Mouse (Mus musculus): ENCODE measurements around the gene Bcdin3d.
"Not testable (repeated sequence)": the region's sequence is repeated elsewhere in the genome, so short reads cannot be mapped to it uniquely, and the experiment has no call there.

The Bcdin3d gene

DNA sequence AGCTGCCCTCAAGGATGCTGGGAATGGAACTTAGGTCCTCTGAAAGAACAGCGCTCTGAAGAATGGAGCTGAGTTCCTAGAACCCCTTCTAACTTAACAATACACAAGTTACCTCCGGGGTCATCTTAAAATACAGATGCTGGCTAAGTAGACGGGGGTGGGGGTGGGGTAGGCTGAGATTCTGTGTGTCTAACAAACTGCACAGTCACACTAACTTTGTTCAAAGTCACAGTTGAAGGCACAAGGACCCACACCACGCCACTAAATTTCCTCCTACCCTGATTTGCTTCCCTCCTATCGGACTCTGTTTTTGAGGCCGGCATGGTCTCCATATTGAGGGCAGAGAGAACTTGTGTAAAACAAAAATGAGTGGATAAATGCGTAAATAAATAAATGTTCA, 1.6 kb downstream of the Bcdin3d start:
- DNase-seq (ENCODE audit: low read depth, low spot score), result no peak

DNA sequence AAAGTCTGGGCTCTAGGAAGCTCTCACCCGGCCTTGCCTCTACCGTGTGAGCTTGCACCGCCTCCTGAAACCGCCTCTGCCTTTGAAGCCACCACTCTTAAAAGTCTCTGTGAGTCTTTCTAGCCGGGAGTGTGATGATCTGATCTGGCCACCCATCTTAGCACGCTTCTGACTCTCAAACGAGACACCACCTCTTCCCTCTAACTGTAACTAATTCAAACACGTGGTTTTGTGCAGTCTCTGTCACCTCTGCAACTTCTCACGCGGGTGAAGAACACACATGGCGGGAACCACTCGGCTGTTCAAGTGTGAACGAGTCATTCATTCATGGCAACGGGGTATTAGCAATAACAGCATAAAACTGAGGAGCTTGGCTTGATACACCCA, 2.9 kb downstream of the Bcdin3d start:
- DNase-seq (ENCODE audit: low read depth, low spot score), result no peak

DNA sequence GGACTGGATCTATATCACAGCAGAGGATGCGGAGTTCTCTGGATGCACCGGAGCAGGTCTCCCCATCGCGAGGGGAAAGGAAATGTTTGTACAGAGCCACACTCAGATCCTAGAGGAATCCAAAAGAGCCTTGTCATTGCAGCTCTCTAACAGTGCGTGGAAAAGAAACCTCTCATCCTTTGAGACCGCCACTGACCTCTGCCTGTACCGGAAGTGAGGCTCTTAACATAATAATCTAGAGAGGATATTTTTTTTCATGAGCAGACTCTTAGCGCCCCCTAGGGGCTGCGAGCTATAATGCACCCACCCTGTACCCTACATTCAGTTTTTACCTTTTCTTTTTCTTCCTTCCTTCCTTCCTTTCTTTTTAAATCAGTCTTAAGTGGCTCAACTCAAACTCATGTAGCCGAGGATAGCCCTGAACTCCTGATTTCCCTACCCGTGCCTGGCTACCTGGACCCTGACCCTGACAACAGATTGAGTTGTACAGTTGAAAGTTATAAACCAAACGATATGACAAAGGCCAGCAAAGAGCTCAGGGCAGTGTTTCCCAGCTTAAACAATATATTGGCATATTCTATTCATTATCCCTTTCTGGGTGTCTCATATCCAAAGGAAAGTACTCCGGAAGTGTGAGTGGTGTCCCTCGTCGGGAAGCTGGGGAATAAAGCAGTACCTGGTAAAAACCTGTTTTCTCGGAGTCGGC, 3.4 kb downstream of the Bcdin3d start:
- DNase-seq (ENCODE audit: low read depth, low spot score), result peak; percentile 66

DNA sequence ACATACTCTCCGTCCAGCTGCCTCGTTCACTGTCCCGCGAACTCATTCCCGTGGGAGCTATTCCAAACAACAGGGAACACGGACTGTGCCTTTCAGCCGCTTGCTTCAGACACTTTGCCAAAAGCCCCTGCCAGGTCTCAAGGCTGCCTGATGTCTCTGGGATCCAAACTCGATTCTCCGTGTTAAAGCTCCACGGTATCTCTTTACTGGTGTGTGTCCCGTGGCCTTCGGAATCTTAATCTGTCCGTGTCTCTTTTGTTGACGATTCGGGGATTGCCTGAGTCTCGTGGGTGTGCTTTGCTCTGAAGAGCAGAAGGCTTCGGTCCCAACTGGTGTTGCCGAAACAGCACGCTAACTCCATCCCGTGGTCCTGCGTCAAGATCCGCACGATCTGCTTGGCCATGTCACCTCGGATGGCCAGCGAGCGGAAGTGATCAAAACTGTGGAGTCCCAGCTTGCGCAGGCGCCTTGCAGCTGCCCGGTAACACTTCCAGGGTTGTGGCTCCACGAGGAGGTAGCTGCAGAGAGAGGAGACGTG, 4.2 kb downstream of the Bcdin3d start:
- DNase-seq (ENCODE audit: low read depth, low spot score), result peak; percentile 75

DNA sequence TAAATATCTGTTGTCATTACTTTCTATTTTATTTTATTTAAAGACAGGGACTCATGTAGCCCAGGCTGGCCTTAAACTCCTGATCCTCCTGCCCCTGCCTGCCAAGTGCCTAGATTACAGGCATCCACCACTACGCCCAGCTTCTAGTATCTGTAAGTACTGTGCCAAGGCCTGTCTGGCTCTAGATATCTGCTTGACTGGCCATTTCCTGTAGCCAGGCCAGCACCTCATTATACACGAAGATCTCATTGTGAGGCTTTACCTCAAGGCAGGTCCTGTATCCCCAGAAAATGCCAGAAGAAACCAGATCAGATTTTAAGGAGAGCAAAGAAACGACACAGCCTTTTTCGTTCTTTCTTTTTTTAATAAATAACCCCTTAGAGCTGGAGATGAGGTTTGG, 4.8 kb downstream of the Bcdin3d start:
- no peak for DNase-seq (ENCODE audit: low read depth, low spot score)

DNA sequence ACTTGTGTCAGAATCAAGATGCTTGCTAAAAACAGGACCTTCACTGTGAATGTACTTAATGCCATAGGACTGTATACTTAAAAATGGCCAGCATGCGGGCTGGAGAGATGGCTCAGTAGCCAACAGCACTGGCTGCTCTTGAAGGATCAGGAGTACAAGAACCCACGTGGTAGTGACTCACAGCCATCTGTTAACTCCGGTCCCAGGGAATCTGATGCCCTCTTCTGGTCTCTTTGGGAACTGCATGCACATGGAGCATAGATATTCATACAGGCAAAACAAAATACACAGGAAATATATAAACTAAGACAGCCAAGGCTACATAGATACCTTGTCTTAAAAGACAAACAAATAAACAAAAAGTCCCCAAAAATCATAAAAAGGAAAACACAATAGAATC, 5.5 kb downstream of the Bcdin3d start:
- DNase-seq (ENCODE audit: low read depth, low spot score), result peak; percentile 78

DNA sequence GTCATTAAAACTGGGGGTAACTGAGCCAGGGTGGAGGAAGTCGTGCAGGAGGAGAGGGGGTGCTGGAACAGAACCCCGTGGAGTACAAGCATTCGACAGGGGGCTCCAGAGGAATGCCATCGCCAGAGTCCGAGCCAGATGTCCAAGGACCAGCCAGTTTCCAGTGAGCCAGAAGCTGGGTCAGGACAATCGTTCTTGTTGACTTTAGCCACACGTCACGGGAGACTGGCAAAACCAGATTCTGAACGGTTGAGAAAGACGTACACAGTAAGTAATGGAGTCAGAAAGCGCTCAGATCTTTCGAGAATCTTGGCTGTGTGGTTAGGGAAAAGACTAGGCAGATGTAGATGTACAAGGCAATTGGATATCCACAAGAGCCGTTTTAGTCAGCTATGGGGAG, 11.3 kb downstream of the Bcdin3d start:
- DNase-seq (ENCODE audit: low read depth, low spot score), result no peak

DNA sequence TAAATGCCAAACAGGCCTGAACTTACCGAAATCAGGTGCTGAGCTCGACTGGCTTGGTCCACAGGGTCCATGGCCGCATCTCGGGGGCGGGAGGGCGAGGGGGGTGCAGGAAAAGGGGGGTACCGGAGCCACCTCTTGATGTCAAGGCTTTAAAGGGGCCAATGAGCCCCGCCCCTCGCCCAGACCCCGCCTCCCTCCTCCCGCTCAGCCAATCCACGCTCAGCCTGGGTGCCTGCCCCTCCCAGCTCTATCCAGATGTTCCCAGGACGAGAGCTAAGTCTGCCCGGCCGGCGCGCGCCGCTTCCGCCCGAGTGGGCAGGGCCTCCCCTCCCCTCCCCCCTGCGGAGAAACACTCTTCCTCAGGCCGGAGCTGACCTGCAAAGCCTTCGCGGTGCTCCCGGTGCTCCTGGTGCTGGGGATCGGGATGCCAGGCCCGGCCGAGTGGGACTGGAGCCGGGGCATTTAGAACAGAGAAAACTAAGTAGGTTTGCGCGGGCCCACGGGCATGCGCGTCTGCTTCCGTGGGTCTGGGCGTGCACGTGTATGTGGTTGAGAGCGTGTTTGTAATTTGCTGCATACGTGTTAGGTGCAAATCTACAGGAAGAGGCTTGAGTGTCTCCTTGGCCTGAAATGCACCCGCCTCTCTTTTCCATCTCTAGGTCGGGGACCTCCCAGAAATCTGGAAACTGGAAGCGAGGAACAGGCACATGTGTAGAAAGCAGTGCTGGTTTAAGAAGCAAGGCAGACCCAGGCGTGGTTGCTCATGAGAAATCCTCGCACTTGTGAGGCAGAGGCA, 16.7 kb downstream of the Bcdin3d start, which contains the start of gene Nckap5l:
TSS of gene Nckap5l (minus strand) at position 143 of the 796 bp plus-strand sequence.
- peak; percentile 89 for DNase-seq (ENCODE audit: low read depth, low spot score)

DNA sequence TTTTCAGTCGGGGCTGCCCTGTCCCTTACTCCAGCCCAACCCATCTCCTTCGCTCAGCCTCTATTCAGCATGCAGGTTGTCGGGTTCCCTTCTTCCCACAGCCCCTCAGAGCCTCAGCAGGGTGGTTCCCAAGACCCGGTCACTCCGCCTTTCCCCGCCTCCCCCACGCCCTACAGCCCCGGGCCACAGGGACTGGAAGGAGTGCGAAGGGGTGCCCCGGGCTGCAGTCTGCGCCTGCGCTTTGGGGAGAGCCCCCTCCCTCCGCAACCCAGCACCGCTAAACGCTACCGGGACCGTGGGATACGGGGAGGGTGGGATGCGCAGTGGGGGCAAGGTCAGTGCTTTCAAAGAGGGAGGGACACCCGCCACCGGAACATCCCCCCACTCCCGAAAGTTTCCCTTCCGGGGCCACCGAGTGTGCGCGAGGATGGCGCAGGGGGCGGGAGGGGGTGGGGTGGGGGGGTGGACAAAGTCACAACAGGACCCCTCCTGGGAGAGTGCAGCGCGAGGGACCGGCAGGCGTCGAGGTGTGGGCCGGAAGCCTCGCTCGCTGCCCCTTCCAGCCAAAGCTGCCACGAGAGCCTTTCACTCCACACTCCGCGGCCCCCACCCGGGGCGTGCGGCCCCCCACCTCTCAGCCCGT, 17.4 kb downstream of the Bcdin3d start:
- peak; percentile 45 for DNase-seq (ENCODE audit: low read depth, low spot score)

DNA sequence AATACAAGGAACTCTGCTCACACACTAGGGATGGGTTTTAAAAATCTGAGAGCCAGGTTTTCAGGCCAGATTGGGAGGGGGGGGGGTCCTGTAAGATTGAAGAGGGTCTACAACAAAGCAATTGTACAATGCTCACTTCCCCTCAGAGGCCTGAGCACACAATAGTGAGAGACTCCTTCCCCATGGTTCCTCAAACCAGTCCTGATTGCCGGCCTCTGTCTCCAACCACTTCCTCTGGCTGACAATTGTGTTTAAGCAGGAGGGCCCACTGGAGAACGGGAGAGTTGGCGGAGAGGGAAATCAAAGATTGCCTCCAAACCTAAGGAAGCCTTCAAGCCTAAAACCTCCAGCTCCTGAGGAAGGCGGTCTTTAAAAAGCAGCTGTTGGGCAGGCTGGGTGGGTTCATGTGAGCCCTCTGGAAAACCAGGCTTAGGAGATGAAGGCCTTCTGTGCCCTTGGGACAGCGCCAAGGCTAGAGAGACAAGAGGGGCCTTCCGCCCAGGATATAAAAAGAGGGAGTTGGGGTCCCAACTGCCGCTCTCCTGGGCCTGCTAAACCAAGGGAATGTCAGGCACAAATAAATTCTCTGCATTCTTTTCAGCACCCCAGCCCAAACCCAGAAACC, 18.1 kb downstream of the Bcdin3d start:
- no peak for DNase-seq (ENCODE audit: low read depth, low spot score)

DNA sequence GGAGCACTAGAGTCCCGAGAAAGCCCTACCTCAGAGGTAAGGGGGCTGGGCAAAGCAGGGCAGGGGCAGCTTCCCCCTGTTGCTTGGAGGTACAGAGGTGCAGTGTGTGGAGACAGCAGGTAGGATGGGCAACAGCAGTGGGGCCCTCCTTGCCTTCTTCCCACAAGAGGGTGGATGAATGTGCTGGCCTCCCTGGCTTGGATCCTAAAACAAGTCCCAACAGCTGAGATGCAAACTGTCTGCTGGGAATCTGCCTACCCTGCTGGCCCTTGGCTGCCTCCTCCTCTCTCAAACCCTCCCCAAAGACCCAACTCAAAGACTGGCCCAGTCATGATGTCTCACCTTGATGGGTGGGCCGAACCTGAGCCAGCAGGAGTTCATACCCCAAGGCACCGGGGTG, 19.1 kb downstream of the Bcdin3d start:
- DNase-seq (ENCODE audit: low read depth, low spot score), result no peak

DNA sequence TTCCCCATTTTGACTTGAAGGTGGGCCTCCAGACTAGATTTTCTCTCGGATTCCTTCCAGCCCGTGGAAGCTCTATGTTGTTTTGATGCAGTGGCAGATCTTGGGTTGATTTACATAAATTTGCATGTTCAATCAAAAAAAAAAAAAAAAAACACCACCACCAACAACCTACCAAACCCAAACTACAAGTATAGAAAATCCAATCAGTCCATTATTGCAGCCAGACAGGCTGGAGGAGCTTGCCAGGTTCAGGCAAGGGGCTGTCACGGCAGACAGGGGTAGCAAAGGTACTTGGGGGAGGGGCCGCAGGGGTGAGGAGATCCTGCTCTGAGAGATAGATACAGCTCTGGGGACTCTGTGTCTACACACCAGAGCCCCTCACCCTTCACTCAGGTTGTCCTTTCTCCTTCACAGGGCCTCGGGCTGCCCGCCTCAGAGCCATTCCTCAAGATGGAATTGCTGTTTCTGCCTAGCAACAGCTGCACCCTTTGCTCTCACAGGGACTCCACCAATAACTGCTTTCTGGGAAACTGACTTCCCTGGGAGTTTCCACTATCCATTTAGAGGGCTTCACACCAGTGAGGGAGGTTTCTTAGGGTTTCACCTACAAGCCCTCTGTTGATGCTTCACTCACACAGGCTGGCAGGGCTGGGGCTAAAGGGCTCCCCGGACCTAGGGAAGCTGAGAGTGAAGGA, 19.8 kb downstream of the Bcdin3d start:
- DNase-seq (ENCODE audit: low read depth, low spot score), result no peak

DNA sequence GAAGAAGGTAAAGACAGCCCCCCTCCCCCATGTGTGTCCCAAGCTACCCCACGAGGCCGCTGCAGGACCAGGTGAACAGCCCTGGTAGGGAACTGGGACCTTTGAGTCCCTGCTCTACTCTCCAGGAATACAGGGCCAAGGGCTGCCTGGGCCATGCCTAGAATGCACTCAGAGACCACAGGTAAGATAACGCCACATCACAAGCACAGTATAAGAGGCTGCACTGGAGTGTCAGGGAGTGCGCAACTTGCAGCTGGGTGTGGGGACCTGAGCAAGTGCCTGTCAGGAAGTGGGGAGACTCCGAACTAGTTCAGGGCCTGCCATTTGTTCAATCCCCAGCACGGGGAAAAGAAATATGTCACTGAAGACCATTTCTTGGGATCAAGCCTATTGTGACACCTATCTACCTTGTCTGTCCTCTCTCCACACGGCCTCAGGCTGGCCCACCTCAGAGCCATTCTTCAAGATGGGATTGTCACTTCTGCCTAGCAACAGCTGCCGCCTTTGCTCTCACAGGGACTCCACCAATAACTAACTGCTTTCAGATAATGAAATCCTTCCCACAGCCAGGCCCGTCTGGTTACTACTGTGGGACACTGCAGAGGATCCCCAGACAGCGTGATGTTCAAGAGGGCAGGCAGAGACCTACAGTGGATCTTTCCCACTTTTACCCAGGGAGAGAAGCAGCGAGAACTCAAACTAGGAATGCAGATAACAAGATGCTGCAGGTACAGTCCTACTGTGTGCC, 21.2 kb downstream of the Bcdin3d start:
- no peak for DNase-seq (ENCODE audit: low read depth, low spot score)

DNA sequence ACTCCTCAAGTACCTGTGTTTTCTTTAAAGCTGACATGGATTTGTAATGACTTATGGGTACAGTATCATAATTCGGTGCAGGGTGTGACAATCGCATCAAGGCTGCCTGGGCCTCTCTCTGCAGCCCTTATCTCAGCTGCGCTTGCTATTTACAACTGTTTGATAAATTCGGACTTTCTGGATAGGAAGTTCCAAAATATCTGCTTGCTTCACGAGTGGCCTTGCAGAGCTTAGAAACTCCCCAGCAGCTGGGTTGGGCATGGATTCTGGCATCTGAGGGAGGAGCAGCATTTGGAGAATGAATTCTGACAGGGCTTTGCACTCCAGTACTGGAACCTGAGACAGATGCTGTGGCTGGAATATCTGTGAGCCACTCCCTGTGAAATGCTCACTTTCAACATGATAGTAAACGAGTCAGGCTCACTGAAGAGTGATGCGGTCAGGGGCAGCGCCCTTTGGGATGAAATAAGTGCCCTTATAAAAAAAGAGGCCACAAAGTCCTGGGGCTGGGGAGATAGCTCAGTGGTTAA, 24.7 kb downstream of the Bcdin3d start:
- DNase-seq (ENCODE audit: low read depth, low spot score), result no peak

DNA sequence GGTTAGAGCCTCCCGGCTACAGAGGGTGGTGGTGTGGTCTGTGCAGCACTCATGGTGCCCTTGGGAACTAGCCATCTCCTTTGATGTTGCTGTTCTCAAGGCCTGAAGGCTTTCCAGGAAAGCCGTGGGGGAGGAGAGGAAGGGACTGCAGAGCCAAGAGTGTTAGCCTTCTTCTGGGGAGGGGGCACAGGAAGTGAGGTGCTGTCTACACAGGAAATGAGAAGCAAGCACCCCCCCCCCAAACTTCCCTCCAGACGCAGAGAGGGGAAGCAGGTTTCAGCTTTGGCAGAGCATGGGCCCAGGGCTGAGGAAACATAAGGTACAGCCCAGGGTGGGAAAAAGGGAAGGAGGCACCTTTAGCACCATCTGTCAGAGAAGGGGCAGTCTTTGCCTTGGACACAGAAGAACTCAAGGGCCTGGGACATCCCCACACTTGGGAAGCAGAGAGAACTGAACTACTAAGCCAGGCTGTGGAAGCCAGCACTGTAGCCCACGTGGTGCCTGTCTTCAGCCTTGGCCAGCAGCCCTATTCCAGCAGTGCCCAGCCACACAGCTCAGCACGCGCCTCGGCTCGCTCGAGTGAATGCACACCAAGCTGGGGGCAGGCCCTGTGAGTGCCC, 25.3 kb downstream of the Bcdin3d start:
- DNase-seq (ENCODE audit: low read depth, low spot score), result peak; percentile 40

DNA sequence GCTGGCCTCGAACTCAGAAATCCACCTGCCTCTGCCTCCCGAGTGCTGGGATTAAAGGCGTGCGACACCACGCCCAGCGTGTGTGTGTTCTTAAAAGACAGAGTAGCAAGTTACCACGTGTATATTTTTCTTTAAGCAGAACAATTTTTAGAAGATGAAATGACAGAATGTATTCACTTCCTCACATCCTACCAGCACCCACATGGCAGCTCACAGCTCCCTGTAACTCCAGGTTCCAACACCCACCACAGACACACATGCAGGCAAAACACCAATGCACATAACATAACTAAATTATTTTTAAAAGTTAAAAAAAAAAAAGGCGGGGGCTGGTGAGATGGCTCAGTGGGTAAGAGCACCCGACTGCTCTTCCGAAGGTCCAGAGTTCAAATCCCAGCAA, 28.4 kb downstream of the Bcdin3d start:
- DNase-seq (ENCODE audit: low read depth, low spot score), result not testable (repeated sequence)

DNA sequence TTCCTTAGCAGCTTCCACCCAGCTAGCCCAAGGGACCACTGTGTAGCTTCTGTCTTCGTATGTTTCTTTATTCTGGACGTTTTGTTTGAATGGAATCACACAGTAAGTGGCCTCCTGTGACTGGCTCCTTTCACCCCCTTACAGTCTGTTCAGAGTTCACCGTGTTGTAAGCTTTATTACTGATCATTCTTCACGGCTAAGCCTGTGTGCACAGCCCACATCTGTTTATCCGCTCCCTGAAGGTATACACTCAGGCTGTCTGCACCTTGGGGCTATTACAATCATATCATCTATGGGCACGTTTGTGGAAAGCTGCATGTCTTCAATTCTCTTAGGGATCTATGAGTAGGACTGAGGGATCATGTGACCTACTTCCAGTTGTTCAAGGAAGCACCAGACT, 29.0 kb downstream of the Bcdin3d start:
- no peak for DNase-seq (ENCODE audit: low read depth, low spot score)

DNA sequence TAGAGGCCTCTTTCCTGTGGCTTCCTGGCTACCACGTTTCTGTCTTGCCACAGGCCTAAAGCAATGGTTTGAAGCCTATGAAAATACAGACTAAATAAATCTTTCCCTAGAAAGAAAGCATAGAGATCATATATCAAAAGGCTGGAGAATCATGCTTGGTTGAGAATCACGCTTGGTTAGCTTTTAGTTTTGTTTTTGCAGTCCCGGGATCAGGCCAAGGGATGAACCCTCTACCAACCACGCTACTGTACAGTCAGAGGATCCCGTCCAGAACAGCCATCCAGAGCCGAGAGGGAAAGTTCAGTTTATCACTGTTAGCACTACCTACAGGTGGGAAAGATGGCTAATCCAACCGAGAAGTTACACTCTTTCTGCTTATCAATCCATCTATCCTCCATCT, 32.2 kb downstream of the Bcdin3d start:
- DNase-seq (ENCODE audit: low read depth, low spot score), result no peak

DNA sequence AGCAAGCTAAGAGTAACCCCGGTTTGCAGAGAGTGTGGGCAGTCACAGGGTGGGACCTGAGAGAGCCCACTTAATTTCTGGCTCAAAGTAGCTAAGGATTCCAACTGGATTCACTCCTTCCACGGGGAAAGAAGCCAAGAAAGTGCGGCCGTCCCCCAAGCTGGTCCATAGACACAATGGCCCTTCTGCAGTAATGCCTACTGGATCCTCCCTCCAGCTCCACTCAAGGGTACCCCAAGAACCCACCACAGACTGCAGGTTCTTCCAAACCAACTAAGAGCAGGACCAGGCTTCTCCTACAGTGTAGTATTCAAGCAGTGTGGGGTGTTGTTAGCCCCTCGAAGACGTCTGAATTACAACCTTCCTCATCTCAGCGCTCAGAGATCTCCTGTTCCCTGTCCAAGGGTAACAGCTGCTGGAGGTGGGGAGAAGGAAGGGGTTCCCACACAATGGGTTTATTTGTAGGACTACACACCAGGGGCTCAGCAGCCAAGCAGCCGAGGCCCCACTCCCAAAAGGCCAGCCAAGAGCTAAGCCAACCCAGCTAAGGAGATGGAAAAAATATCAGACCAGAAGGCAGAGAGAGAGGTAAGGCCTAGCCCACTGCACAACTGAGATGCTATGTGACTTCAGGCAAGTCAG, 33.6 kb downstream of the Bcdin3d start:
- DNase-seq (ENCODE audit: low read depth, low spot score), result no peak
